Mouse (Mus musculus) MEL (cell line): ENCODE results near the gene Olfr986.

Experiments used
- BHLHE40 ChIP-seq: IDR thresholded peaks from 2 replicates; pipeline ENCODE4 v1.6.1; 2012; ENCODE audit warnings: low read depth, mild to moderate bottlenecking, inconsistent platforms, low read length, improper control_type of control experiment, borderline replicate concordance
- CTCF ChIP-seq, 3 experiments: IDR thresholded peaks in 2 of 3; conservative IDR thresholded peaks in 1 of 3; 2 replicates each; pipeline ENCODE4 v1.5.1; 2011 to 2012; ENCODE audit warnings: low read length in 3 of 3, low read depth in 2 of 3, mild to moderate bottlenecking in 2 of 3, improper control_type of control experiment in 1 of 3, inconsistent platforms in 1 of 3, mixed read lengths in 1 of 3, moderate library complexity in 1 of 3; ENCODE audit not compliant: control insufficient read depth in 1 of 3, insufficient read depth in 1 of 3, poor library complexity in 1 of 3, severe bottlenecking in 1 of 3
- E2F4 ChIP-seq: IDR thresholded peaks from 2 replicates; pipeline ENCODE4 v1.6.1; 2011; ENCODE audit warnings: low read depth, low read length, improper control_type of control experiment, borderline replicate concordance
- EP300 ChIP-seq, 2 experiments: IDR thresholded peaks; 2 replicates each; pipeline ENCODE4 v1.6.1; 2011; ENCODE audit warnings: improper control_type of control experiment in 2 of 2, low read length in 2 of 2, low read depth in 1 of 2, mild to moderate bottlenecking in 1 of 2
- MXI1 ChIP-seq: IDR thresholded peaks from 2 replicates; pipeline ENCODE4 v1.6.1; 2011; ENCODE audit warnings: mild to moderate bottlenecking, low read depth, low read length, improper control_type of control experiment
- MYC ChIP-seq: IDR thresholded peaks from 2 replicates; pipeline ENCODE4 v1.6.1; 2011; ENCODE audit warnings: low read depth, mild to moderate bottlenecking, low read length, improper control_type of control experiment, moderate library complexity
- NELFE ChIP-seq: IDR thresholded peaks from 2 replicates; pipeline ENCODE4 v1.6.1; 2011; ENCODE audit warnings: low read depth, low read length, improper control_type of control experiment
- POLR2A ChIP-seq, 2 experiments: IDR thresholded peaks; 2 replicates each; pipeline ENCODE4 v1.6.1; 2011 to 2012; ENCODE audit warnings: low read length in 2 of 2, mild to moderate bottlenecking in 2 of 2, control low read depth in 1 of 2, improper control_type of control experiment in 1 of 2, low read depth in 1 of 2, moderate library complexity in 1 of 2; ENCODE audit not compliant: control insufficient read depth in 1 of 2, insufficient read depth in 1 of 2, poor library complexity in 1 of 2
- POLR2AphosphoS5 ChIP-seq: IDR thresholded peaks from 2 replicates; pipeline ENCODE4 v1.6.1; 2012; ENCODE audit warnings: low read depth, borderline replicate concordance, mild to moderate bottlenecking, inconsistent platforms, low read length, moderate library complexity, mixed read lengths
- RCOR1 ChIP-seq: IDR thresholded peaks from 2 replicates; pipeline ENCODE4 v1.6.1; 2012; ENCODE audit warnings: low read depth, mild to moderate bottlenecking, inconsistent platforms, low read length, improper control_type of control experiment
- SIN3A ChIP-seq: IDR thresholded peaks from 2 replicates; pipeline ENCODE4 v1.6.1; 2012; ENCODE audit warnings: low read length, improper control_type of control experiment, inconsistent platforms

DNA sequence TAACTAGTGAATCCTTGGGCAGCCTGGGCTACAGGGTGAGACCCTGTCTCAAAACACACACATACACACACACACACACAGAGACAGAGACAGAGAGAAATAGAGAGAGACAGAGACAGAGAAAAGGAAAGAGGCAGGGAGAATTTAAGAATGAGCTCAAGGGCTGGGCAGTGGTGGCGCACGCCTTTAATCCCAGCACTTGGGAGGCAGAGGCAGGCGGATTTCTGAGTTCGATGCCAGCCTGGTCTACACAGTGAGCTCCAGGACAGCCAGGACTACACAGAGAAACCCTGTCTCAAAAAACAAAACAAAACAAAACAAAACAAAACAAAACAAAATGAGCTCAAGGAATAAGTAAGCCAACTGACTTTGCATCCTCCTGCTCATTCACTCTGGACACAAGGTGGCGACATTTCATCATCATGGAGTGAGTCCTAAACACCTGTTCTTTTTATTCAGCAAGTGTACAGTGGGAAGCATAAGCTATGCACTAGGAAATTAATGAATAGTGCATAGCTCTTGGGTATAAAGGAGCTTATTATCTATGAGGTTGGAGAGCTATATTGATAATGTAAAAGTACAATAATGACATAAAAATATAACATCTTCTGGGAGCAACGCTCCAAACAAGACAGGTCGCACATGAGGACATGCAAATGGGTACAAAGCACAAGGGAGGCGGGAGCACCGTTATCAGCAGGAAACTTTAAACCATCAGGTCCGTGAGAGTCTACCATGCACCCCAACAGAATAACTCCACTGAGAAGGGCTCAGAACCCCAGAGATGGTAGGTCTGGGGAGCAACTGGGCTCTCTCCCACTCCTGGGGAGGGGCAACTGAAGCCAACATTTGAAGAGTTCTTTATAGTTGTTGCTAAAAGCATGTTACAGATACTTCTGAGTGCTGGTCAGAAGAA lies 47.4 kb downstream of the Olfr986 start:
- no peak for TF ChIP-seq EP300 (IDR thresholded peaks at IDR 0.05; ENCODE audit: low read depth in 1 of 2, low read length in 2 of 2)
- TF ChIP-seq CTCF (IDR thresholded peaks at IDR 0.05 in 2 of 3, conservative IDR thresholded peaks at IDR 0.05 in 1 of 3; ENCODE audit: control insufficient read depth in 1 of 3, insufficient read depth in 1 of 3, low read depth in 2 of 3, low read length in 3 of 3, poor library complexity in 1 of 3, severe bottlenecking in 1 of 3), result peak; percentile 31 to 58 (median 37); a peak in 4 of 6 replicates
- TF ChIP-seq E2F4, result no peak
- TF ChIP-seq POLR2AphosphoS5, result no peak
- no peak for TF ChIP-seq POLR2A (IDR thresholded peaks at IDR 0.05; ENCODE audit: control insufficient read depth in 1 of 2, insufficient read depth in 1 of 2, low read depth in 1 of 2, low read length in 2 of 2, poor library complexity in 1 of 2)
- TF ChIP-seq SIN3A, result no peak
- TF ChIP-seq MYC, result no peak
- no peak for TF ChIP-seq BHLHE40
- no peak for TF ChIP-seq MXI1
- no peak for TF ChIP-seq RCOR1
- TF ChIP-seq NELFE, result no peak
